Mouse (Mus musculus) lung, postnatal 4 days (tissue): ENCODE data around the gene Mob3a.

Source experiments
- DNase-seq, 2 experiments: peaks; one replicate each; pipeline ENCODE4 v3.0.0; 2021

The Mob3a gene

DNA sequence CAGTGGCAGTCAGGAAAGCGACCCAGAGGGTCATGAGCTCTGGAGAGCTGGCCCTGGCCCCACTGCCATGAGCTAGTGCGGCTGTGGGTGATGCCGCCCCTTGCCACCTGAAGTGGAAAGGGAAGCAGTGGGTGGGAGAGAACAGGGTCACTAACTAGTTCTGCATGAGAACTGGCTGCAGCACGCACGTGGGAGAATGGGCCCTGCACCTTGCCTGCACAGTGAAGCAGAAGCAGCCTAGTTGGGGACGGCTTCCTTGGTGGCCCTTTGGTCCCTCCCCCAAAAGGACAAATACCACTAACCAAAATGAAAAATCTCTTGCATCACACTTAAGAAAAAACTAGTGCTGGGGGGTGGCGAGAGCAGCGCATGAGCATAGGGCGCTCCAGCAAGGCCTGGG is 3.2 kb downstream of the Mob3a start:
- DNase-seq: no peak

DNA sequence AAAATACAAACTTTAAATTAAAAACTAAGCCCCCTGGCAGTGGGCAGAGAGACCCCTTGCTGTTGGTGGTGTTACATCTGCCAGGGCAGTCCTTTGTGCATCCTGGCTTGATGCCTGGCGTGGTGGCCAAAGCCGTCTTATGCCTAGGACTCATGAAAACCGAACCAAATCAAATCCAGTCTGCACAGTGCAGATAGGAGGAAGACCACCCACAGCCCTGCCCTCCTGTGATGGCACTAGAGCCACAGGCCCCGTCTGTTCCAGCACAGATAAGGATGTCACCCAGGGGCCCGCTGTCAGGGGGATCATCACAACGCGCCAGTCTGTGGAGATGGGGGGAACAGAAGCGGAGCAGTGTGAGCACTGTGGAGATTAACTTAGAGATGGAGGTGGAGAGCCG is 4.0 kb downstream of the Mob3a start:
- no peak for DNase-seq

DNA sequence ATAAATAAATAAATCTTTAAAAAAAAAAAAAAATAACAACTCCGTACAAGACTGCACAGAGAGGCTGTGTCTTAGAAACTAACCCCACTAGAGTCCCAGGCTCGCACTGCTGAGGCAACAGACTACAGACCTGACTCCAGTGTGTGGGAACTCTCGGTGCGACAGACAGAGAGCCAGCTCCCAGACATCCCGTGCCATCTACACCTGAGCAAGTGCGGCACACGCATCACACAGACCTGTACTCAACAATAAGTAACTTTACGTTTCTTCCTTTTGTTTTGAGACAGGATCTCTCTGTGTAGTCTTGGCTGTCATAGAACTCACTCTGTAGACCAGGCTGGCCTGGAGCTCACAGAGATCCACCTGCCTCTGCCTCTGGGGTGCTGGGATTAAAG is 4.4 kb downstream of the Mob3a start:
- DNase-seq: no peak

DNA sequence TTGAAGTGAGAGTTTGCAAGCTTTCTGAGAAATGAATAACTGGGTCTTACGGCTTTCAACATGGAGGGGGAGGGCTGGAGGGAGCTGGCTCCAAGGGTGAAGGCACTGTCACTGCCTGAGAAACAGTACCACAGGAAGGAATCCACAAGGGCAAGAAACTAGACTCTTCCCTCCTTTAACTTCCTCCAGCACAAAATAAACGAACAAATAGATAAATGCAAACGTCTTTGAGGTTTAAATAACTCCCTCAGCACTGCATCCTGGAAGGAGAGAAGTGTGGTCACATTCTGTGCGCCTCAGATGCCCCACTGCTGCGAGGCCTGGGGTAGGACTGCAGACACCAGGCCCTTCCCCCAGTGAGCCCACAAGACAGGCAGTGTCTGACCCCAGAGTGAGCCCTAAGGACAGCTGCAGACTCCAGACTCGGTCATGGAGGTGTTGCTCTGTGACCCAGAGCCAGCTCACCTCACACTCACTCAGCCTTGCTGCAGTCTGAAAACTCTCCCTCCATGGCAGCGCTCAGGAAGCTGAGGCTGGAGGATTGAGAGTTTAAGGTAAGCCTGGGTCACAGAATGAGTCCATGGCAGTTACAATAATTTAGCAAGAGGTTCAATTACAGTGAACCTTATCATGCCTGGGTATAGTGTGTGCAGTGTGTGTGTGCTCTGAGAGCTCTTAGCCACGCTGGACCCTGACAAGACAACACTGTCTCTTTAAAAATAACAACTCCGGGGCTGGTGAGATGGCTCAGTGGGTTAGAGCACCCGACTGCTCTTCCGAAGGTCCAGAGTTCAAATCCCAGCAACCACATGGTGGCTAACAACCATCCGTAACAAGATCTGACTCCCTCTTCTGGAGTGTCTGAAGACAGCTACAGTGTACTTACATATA is 5.0 kb downstream of the Mob3a start:
- DNase-seq: no peak

DNA sequence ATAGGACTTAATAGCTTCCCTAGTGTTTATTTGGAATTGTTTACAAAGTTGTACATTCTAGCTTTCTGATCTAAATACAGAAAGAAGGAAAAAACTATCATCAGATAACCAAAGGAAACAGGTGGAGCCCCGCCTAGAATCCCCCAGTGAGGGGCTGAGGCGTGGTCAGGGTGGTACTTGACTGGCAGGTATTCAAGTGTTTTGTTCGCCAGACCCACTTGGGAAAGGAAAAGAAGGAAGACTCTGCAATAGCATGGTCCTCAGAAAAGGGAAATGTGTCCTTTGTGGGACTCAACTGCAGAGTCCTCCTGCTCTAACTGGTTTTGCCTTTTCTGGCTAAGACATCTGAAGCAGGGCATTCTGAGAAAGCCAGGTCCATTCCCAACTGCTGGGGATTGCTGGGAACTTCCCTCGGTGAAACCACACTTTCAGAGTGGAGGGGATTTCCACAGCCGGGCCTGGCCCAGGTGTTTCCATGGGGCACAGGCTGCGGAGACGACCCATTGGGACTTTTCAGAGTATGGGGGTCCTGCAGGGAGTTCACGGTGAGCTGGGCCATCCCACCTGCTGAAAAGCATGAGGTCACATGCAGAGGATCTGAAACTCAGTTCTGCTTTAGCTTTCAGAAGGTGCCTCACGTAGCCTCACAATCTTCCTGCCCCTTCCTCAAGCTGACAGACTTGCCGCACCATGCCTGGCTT is 5.8 kb downstream of the Mob3a start:
- DNase-seq: peak; percentile 46 to 58

DNA sequence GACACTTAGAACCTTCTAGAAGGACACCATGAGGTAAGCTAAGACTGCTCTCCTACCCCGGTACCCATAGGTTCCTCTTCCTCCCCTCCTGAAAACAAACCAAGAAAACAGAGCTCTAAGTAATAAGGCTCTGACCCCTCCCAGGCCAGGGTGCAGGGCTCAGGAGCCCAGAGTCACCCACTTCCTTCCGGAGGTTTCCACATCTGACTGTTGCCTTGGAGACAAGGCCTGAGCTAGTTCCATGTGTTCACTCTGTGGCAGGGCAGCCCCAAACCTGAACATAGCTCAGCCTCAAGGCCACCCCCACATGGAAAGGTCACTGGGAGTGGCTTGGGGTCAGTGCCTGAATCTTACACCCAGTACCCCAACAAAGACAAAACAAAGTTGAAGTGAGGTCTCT is 6.6 kb downstream of the Mob3a start:
- peak; percentile 82 to 87 for DNase-seq

DNA sequence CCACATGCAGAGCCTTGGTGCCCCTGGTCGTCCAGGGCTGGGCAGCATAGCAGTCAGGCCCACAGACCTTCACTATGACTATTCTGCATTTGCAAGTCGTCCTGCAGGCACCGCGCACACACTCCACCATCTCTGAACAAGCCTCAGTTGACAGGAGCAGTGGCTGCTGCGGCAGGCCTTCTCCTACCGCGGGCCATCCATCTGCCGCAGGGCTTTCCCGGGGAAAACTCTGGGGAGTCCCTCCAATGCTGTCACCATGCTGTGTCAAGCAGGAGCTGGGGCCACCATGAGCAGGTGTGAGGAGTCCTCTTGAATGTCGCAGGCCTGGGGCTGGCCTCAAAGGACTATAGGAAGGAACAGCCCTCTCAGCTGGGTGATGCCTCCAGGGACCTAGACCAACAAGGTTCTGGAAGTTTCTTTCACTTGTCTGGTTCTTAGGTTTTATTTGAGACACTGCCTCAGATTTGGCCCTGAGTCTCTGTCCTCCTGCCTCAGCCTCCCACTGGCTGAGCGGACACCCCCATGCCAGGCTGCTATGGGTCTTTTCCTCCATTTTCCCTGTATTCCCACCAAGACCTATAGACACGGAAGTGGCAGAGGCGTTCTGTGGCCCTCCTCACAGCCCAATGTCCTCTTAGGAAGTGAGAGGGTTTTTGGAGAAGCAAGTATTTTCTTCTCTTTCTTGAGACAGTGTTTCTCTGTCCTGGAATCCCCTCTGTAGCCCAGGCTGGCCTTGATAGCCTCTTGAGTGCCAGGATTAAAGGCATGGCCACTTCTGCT is 7.4 kb downstream of the Mob3a start:
- DNase-seq: no peak

DNA sequence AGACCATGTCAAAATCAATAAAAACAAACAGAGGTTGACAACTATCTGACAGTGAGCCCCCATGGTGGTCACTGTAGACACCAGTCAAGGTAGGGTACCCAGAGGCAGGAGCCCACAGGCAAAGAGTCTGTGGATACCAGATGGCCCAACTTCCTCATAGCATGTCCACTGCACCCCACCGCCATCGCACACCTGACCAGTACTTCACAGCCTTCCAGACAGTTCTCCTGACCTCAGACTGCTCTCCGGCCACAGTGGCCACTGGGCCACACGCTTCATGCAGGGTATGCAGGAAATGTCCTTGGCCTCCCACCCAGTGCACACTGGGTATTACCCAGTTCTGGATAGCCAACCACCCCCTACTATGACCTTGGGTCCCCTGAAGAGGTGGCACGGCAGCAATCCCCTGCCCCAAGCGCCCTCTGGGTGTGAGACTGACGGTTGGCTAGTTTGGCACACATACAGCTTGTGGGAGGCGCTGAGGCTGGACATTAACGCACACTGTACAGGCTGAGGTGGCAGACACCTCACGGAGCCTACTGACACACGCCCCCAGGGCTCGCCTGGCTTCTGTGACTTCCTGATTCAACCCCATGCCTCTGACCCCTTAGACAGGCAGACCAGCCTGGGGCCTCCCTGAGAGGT is 8.3 kb downstream of the Mob3a start:
- no peak for DNase-seq

DNA sequence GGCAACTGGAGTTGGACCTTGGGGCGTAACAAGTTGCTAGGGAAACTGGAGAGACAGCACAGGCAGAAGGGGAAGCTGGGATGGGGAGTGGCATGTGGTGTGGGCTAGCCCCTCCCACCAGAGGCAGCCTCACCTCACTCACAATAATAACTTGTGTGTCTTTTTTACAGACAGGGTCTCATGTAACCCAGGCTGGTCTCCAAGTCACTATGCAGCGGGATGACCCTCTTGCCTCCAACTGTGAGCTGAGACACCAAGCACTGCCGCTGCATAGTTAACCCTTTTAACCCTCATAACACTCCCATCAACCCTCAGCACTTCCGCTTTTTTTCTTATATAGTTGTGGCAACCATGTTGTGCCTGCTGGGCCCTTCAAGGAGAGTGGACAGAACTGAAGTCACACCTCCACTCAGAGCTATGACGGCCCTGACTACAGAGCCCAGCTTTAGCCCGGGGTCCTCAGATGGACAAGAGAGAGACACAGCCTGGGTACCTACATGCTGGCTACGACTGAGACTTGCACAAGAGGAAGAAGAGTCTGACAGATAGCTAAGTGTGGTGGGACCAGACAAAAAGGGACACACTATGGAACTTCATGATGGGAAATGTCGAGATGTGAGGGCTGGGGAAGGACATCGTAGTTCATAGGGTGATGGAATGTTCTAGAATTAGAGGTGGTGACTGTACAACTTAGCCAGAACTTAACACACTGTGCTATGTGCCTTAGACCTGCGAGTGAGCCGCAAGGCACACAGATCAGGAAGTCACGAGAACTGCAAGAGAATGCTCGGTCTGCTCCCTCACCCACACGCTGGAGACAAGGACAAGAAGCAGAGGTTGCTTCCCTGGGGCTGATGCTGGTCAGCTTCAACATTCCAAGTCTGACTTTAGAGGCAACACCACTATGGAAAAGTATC is 9.3 kb downstream of the Mob3a start:
- peak; percentile 60 to 65 for DNase-seq

DNA sequence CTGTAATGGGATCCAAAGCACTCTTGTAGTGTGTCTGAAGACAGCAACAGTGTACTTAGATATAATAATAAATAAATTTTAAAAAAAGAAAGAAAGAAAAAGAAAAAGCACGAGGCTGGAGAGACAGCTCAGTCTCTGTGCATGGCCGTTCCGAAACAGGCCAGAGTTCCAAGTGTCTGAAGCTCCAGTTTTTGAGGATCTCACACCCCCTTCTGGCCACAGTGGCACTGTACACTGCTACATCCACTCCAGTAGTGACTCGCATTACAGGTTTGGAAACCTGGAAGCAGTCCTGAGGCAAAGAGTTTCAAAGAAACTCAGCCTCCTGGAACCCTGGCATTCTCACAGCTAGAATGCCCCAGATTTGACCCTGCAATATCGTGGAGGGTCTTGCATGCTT is 13.9 kb downstream of the Mob3a start:
- peak; percentile 79 to 86 for DNase-seq

DNA sequence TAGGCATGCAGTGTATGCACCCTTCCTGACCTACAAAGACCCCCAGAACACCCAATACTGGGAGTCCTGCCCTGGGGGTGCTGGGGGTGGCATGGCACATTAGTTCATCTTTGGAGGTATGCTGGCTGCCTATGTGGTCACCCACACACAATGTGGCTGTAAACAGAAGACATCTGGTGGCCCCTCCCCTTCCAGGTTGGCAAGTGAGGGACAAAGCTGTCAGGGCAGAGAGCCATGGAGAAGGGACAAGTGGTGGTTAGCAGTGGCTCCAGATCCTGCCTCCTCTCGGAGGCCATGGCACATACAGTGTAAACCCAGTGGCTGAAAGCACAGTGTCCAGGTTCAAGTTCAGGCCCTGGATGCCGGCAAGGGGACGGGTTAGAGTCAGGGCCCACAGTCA is 15.2 kb downstream of the Mob3a start:
- DNase-seq: no peak

DNA sequence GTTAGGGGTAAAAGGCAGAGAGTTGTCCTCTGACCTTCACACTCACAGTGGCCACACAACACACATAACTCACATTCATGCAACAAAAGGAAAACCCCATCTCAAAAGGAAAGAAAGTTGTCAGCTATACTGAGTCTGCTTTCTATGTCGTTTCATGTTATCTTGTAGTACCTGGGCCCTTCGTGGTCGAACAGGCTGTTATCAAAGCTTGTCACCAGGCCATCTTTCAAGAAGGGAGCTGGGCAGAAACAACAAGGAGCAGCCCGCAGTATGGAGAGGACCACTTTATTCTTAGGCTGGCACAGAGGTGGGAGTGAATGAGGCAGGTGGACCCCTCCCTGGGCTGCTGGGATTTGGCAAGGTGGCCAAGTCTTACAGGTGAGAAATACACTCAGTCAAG is 16.8 kb downstream of the Mob3a start:
- no peak for DNase-seq

DNA sequence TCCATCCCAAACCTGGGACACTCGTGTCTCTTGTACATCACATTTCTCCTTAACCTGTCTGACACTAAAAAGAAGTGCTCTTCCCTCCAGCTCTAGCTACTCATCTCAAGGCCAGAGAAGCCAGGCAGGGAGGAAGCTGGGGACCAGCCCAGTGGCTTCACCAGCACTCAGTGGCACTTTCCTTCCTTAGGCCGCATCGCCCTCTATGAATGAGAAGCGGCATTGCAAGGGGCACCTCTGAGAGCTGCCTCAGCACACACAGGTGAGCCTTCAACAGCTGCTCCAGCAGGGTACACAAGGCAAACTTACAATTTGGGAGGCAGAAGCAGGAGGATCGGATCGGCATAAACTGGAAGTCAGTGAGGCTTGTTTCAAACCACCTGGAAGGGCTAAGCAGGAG is 17.6 kb downstream of the Mob3a start:
- DNase-seq: peak; percentile 79 to 87

DNA sequence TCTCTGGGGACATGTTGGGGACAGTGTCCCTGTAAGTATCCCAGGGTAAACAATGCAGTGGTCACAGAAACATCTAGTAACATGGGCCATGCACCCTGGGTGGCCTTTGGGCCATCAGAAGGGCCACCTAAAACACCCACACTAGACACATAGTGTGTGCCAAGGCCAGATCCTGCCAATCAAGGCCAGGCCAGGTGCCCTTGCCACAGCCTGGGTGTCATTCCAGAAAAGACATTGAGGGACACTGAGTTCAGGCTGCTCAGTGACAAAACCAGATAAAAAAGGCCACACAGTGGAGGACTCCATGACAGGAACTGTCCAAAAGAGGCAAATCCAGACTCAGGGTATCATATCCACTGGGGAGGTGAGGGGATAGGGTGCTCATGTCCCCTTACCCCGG is 18.1 kb downstream of the Mob3a start:
- DNase-seq: no peak

DNA sequence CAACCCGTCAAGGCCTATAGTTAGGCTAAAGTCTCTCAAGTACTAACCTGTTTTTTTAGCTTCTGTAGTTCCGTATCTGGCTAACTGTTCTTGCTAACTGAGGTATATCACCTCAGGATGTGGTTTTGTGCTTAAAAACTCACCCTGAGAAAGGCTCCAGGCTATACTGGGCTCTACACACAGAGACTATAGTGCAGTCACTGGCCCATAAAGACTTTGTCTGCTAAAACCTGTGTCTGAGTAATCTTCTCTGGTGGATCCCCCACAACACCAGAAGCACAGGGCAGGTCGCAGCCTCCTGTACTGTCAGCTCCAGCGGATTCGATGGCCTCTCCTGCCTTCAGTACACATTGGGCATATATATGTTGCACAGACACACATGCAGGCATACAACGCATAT is 19.8 kb downstream of the Mob3a start:
- no peak for DNase-seq

DNA sequence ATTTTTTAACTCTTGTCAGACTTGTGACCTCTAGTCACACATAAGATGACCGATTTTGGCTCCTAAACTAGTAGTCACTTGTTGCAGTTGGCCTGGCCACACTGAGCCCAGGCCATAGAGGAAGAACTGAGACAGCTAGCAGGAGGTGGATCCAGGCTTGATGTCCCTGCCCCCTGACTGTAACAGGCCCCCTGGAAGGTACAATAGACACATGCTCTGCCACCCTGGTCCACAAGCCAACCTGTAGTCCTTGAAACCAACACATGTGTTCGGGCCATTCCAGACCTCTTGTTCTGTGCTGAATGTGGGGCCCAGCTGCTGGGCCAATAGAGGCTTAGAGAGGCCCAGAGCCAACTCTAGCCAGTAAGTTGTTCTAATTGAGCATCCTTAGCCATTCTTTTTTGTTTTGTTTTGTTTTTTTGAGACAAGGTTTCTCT is 21.5 kb downstream of the Mob3a start:
- no peak for DNase-seq

DNA sequence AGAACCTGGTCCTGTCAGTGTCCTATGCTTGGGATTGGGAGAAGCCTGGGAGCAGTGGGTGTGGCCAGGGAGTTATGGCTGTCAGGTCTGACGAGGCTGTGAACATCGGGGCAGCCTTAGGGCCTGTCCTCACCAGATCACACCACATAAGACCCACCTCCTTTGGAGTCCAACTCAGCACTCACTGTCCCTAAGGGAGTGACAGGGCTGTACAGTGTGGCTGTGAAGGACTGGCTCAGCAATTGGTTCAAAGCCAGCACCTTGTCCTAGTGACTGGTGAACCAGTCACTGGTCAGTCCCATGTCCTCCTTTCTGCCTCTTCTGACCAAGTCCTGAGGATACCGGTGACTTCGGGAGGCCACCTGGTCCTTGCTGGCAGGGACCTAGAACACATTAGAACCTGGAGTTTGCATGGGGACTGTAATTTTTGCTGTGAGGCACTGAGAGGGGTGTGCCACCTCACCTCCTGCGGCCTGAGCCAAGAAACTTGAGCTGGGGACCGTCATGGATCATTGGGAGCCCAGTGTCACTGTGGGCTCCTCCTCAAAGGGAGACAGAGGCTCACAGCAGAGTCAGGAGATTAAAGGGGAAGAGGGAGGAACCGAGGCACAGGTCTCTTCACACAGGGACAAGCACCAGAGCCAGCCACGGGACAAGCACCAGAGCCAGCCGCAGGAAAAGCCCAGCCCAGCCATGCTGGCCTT is 22.1 kb downstream of the Mob3a start:
- DNase-seq: peak in 1 of 2 experiments; percentile 40

DNA sequence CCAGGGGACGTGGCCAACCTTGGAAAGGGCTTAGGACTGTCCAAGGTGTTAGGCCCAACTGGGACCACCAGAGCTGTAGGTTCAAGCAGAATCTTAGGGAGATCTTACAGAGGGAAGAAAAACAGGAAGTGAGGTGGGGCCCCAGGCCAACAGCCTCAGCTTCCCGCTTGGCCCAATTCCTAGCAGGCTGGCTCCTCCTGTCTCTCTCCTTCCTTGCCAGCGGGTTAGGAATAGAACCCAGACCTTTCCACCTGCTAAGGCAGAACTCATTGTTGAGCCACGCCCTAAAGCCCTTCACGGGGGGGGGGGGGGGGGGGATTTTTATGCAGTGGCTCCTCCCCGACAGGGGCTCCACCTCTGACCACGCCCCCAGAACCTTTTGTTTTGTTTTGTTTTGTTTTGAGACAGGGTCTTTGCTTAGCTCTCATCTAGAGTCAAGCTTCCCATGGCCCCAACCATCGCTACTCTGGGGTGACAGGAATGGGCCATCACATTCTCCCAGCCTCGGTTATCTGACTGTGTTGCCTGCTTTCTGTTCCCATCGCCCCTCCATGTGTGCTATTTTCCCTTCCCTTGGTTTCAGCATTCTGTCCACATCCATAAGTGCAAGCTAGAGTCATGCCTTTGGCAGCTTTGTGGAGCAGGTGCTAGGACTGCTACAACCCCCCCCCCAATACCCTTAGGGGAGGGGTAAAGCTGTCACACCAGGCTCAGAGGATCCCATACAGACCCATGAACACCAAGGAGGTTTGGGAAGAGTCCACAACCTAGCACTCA is 23.0 kb downstream of the Mob3a start:
- DNase-seq: peak; percentile 73 to 81

DNA sequence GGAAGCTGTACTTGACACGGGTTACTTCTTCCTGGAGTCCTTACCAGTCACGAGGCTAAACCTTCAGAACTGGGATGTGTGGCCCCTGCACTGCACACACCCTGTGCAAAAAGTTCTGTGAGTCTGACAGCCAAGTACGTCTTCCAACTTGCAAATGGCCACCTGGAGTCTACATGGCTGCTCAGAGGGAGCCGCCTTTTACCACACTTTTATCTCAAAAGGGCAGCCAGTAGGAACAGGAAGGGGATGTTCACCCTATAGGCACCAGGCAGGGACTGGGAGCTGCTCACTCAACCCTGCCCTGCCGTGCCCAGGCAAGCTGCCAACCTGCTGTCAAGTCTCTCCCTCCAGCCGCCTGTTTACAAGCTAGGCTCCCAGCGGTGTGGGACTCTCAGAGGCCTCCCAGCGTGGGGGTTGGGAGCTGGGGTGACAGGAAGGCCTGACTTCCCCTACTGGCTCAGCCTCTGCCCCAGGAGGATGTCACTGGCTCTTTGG is 23.8 kb downstream of the Mob3a start, which contains the start of gene Mknk2:
Gene Mknk2, minus strand, starts transcription at position 171 of the 495 bp plus-strand sequence.
- peak; percentile 96 to 99 for DNase-seq
